Mouse (Mus musculus) layer of hippocampus, postnatal 36 days (tissue): ENCODE measurements around the gene Slc8a2. TPM values are rescaled to one million over a fixed set of nuclear protein-coding genes. Genes with fewer than 3 reads are reported as not detected.

Source experiments
- DNase-seq, 2 experiments: peaks; one replicate each; pipeline ENCODE4 v3.0.0; 2022
- total RNA-seq, 2 experiments: library from RNA; stranded (reverse); gene quantifications; 2 replicates each; pipeline ENCODE4 v1.2.3; 2021

Gene Slc8a2
- total RNA-seq, 2 experiments from 2014 or later = 286 to 292 TPM

DNA sequence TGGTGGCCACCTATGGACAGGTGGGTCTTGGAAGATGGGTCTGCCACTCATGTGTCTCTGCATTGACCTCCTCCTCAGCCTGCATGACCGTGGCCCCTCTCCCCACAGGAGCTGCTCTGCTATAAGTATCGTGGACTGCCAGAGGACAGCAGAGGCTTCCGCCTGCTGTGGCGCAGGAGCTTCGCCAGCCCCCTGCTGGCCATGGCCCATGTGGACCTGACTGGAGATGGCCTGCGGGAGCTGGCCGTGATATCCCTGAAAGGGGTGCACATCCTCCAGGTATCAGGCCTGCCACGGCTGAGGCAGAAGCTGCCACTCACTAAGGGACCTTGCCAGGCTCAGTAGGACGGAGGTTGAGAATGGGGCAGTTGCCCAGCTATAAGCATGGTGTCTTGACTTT, 3.8 kb upstream of the Slc8a2 start:
- DNase-seq = no peak

DNA sequence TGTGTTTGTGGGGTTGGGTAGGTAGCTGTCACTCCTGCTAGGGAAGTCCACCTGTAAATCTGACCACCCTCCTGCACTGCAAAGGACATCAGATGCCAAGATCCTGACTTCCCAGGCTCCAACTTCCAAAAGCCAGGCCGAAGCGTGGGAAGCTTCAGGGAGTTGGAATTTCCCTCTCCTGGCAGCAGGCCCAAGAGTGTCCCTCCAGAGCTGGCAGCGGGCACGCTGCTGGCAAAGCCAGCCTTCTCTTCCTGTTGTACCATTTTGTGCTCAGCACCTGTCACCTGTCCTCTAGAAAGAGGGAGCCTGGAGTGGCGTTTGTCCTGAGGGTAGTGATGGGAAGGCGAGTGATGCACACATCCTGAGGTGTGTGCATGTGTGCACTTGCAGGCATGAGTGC, 1.3 kb upstream of the Slc8a2 start:
- no peak for DNase-seq

DNA sequence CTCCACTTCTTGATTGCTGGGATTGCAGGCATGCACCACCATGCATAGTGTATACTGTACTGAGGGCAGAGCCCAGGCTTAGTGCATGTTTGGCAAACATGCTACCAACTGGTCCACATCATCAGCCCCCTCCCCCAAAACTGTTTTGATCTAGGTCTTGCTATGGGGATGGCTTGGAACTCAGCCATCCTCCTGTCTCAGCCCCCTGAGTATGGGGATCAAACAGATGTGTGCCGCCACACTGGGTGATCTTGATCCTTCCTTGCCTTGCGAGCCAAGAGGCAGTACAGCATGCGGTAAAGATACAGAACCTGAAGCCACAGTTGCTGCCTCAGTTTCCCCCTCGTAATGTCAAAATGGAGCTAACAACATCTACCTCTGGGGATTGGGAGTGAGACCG, 727 bp upstream of the Slc8a2 start:
- no peak for DNase-seq

DNA sequence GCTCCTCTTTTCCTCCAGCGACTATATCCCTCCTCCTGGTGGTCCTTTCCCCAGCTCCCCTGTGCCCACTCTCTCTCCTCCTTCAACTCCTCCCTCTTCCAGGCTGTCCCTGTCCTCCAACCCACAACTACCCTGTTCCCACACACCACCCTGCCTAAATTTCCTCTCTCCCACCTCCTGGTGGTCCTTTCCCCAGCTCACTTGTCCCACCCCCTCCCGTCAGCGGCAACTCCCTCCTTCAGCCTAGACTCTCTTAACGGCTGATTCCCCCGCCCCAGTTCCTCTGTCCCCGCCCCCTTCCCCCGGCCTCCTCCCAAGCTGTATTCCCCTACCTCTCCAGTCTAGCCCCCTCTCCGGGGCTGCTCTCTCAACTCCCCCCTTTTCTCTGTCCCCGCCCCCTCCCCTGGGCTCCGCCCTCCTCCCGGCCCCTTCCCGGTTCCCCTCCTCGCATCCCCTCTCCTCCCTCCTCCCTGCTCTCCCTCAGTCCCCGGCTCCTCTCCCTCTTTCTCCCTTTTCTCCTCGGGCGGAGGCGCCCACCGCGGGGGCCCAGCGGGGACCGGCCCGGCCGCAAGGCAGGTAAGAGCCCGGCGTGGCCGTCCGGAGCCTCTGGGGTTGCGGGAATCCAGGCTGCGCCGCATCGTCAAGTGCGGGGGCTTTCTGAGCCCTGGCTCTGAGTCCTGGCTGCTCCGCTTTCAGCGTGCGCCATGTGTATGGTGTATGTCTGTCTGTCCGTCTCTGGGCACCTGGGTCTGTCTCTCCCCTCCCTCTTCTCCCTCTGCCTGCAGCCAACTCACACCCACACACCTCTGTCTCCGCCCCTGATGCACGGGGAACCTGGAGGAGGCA, 443 bp downstream of the Slc8a2 start:
- peak; percentile 64 to 76 for DNase-seq

DNA sequence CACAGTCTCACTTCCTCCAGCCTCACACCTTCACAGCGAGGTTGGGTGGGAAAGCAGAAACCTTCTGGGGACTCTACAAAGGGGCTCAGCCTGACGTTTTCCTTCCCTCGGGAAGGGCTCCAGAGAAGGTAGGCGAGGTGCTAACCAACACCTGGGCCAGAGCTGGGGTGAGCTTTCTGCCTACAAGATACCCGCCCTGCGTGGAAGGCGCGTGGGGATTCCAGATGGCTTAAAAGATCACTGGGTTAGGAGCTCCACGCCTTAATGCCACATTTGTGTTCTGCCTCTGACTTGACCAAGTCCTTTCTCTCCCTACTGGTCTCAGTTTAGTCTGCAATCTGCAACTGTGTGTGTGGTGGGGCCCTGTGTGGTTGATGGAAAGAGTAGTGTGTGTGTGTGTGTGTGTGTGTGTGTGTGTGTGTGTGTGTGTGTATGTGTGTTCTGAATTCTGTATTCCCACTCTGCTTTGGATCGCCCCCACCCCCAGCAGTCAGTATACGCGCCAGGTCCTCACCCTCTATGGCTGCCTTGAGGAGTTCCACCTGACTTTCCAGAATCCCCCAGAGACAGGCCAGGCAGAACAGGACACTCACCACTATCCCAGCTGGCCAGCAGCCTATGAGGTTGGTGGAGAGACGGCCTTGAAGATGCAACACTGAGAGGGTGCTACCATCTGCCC, 1.5 kb downstream of the Slc8a2 start:
- DNase-seq = no peak

DNA sequence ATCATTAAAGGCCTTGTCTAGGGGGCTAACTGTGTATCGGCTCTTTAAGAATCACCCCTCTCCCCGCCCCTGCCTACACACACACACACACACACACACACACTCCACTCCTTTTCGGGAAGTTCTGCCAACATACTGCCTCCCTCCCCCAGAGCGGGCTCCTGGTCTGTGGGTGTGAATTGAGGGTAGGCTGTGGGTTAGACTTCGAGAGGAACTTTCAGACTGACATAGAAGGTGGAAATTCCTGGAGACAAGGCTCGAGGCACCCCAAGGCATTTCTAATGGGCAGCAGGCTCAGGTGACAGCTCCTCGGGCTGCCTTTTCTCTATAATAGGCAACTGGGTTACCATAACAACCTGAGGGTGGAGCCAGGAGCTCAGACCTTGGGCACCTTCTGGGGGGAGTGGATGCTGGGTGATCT, 2.5 kb downstream of the Slc8a2 start:
- DNase-seq = no peak

DNA sequence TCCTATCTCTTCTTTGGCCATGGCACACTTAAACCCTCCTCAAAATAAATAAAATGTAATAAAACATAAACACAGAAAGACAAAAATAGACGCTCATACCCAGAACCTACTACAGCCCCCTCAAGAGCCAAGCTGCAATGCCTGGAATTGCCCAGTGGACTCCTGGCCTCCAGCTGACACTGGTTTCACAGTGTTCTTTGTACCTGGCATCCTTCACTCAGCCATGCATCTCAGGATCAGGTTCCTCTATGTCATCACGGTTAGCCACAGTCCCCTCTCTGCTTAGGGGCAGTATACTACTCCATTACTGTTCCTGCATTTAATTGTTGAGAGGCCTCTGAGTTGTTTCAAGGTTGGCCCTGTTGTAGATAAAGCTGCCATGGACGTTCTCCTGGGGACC, 3.3 kb downstream of the Slc8a2 start:
- no peak for DNase-seq

DNA sequence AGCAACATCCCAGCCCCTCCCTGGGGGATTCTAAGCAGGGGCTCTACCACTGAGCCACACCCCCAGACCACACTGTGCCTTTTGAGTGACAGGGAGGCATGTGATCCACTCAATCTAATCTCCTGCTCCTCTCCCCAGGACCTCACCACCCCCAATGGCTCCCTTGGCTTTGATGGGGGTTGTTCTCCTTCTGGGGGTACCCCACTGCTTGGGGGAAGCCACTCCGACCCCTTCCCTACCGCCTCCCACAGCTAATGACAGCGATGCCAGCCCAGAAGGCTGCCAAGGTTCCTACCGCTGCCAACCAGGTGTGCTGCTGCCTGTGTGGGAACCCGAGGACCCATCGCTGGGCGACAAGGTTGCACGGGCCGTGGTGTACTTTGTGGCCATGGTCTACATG, 4.1 kb downstream of the Slc8a2 start:
- DNase-seq = no peak

DNA sequence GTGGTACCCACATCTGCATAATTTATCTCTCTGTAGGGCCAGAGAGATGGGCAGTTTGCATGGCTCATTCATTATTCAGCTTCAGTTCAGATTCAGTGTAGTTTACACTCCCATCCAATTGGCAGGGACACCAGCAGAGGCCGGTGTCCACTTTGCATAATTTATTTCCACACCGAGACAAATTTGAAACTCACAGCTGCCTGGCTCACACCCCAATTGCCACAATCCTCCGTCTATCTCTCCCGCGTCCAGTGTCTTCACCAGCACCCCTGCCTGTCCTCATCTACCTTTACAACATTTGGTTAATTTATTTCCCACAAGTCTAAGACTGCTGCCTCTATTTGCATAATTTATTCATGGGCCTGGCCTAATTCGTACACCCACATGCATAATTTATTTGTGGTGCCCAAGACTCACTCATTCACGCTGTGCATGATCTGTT, 5.3 kb downstream of the Slc8a2 start:
- DNase-seq = no peak

DNA sequence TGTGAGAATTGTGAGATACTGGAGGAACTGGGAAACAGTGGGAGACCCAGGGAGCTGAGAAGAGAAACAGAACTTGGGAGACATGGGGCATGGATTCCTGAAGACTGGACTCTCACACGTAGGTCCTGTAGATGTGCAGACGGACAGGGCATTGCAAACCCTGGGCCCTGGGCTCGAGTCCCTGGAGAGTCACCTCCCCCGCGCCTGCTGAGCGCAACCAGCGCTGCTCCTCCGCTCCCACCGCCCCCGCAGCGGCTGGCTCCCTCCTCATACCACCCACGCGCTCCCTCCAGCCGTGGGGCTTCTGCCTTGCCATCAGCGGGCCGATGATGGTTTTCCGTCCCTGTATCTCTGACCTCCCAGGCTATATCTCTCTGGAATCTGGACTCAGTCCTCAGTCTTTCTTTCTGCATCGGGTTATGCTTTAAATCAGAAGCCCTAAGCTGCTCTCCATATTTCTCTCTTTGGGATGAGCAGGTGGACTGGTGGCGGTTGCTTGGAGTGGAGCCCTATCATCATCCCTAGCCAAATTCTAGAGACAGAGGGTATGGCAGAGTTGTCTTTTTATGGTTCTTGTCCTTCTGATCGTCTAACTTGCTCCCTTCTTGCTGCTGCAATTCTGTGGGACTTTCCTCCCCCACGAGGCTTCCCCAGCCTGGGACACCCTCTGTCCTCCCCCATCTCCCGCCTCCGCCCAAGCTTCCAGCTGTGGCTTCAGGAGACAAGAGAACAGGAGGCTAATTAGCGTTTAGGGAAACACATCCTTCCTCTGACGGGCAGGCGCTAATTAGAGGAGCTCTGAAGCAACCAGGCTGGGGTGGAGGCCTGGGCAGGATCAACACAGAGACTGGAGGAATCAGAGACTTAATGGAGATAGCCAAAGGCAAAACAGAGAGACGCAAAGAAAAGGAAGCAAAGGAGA, 17.1 kb downstream of the Slc8a2 start:
- DNase-seq = peak; percentile 70 to 74

DNA sequence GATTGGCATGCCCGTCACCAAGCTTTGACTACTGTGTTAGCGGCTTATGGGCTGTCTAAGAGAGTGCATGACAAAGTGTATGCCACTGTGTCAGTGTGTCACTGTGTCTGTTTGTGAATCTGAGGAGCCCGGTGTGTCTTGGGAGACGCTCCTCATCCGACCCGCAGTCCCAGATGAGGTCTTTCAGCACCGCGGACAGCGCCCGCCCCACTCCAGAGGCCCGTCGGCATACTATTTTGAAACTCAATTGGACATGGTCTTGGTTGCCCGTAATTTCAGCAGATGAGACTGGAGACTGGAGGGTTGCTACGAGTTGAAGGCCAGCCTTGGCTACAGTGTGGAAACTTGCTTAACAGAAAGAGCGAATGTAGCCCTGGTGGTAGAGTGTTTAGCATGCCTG, 18.0 kb downstream of the Slc8a2 start:
- DNase-seq = no peak

DNA sequence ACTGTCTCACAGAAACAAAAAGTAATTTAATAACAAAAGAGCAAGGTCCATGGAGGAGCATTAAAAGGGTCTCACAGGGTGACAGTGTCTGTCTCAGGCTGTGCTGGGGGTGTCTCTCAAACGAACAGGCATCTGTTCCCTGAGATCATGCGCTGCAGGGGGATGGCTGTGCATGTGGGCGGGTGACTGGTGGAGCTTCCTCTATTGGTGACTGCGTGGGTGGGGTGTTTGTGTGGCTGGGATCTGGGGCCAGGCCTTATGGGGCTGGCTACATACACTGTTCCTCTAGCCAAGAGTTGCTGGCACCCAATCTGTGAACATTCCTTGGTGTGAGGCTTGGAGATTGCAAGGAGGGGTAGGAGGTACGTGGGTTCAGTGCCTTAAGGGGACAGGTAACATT, 19.6 kb downstream of the Slc8a2 start:
- DNase-seq = peak; percentile 82 to 85

DNA sequence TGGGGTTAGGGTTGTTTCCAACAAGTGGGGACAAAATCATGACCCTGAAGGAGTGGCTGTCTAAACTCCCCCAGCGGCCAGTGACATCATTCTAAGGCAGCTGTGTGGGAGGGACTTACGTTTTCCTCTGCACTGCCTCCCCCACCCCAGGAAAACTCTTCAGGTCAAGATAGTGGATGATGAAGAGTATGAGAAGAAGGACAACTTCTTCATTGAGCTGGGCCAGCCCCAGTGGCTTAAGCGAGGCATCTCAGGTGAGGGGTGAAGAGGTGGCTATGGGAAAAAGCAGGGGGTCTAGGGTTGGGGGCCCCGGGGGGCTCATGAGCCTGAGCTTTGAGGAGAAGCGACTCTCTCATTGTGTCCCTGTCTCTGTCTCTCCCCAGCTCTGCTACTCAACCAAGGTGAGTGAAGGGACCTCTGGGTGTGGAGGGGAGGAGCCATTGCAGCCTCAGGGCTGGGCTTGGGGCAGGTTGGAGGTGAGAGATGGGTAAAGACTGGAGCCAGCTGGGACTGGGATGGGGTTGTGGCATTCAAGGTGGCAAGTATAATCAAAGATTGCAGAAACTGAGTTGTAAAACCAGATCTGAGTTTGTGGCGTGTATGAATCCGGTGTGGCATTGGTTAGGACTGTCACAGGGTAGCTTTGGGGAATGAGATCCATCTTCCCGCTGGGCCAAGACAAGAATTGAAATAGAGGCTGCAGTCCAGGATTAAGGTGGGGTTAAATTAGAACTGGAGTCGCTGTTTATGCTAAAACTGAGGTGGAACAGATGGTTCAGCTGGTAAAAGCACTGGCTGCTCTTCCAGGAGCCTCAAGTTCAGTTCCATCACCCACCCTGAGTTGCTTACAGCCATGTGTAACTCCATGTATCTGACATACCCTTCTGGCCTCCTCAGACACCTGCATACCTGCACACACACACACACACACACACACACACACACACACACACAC, 20.8 kb downstream of the Slc8a2 start:
- DNase-seq = no peak

DNA sequence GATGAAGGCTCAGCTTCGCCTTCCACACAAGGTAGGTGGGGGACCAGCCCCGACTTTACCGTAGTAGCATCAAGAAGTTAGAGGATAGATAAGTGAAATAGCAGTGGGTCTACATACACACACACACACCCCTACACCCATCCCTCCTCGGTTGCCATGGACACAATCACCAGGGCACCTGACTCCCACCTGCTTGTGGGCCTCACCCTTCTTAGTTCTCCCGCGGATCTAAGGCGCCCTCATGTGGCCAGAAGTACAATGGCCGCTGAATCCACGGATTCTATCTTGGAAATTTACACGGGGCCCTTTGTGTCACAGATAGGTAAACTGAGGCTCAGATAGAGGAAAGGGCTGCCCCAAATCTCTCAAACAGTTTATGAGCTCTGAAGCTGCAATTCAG, 23.9 kb downstream of the Slc8a2 start:
- no peak for DNase-seq

DNA sequence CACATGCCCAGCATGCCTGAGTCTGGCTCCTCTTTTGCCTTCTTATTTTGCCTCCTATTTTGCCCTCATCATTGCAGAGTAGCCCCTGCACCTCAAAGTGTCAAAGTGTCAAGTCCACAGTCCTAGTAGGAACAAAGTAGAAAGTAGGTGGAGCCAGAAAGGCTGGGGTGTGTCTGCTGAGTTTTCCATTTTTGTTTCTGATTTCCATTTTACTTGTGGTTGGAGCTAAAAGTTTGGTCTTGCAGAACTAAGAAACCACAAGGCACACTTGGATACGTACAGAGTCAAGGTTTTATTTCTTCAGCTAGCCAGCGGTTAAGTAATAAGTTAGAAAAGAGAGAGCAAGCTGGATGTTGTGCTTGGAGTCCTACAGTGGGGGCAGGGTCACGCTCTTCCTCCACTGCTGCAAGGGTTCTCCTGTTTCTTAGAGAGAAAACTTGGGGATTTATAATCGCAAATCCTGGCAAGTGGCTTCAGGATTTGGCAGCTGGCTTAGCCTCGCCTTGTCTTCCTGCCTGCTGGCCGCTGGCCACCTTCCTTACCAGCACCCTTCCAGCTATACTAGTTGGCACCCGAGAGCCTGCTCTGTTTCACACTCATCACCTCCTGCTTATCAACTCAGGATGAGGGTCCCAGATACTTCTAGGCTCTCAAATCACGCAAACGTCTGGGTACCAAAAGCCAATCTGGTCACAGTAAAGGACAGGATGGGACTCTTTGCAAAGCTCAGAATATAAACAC, 25.7 kb downstream of the Slc8a2 start:
- no peak for DNase-seq

DNA sequence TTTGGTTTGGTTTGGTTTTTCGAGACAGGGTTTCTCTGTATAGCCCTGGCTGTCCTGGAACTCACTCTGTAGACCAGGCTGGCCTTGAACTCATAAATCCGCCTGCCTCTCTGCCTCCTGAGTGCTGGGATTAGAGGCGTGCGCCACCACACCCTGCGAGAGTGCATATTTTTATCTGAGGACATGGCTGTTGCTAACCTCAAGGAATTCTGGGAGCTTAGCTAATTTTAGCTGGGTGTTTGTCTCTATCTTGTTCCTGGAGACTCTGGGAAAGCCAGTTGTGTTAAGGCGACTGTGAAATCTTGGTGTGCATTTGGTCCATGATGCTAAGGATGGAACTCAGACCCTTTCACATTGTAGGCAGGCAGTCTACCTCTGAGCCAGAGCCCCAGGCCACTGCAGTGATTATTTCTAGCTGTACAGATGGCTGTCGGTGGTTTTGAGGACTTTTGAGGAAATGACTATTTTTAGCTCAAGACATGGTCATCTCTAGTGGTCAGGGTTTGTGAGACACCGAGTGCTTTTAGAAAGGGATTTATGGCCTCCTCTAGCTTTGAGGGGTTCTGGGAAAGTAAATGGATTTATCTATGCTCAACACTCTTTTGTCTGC, 26.6 kb downstream of the Slc8a2 start:
- no peak for DNase-seq

DNA sequence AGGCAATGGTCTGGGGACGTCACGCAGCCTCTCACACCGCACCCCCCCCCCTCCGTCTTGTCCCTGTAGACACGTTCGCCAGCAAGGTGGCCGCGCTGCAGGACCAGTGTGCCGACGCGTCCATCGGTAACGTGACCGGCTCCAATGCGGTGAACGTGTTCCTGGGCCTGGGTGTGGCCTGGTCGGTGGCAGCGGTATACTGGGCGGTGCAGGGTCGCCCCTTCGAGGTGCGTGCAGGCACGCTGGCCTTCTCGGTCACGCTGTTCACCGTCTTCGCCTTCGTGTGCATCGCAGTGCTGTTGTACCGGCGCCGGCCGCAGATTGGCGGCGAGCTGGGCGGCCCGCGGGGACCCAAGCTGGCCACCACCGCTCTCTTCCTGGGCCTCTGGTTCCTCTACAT, 29.1 kb downstream of the Slc8a2 start:
- DNase-seq = no peak

DNA sequence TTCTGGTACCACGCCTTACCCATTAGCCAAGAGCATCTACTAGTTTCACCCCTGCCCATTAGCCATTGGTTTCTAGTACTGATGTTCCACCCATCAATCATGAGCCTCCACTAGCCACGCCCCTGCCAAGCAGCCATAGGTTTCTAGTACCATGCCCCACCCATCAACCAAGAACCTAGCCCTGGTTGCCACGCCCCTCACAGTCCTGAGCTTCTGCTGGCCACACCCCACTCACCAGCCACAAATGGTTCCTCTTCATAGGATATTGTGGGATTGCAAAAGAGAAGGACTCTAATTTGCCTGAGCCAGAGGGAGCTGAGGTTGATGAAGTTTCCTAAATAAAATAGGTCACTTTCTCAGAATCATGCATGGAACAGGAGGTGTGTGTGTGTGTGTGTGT, 31.1 kb downstream of the Slc8a2 start:
- no peak for DNase-seq

DNA sequence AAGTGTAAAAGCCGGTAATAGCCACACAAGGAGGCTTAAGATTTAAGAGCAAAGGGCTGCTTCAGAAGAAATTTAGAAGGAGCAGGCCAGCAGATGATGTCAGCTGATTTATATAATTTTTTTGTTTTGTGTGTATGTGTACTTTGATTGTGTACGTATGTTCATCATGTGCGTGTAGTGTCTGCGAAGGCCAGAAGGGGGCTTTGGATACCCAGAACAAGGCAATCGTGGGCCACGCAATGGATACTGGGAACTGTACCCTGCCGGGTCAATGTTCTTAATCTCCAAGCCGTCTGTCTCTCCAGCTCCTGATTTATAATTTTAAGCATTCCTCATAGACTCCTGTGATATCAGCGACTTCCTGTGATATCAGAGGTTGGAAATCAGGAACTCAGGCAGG, 31.7 kb downstream of the Slc8a2 start:
- DNase-seq = no peak

DNA sequence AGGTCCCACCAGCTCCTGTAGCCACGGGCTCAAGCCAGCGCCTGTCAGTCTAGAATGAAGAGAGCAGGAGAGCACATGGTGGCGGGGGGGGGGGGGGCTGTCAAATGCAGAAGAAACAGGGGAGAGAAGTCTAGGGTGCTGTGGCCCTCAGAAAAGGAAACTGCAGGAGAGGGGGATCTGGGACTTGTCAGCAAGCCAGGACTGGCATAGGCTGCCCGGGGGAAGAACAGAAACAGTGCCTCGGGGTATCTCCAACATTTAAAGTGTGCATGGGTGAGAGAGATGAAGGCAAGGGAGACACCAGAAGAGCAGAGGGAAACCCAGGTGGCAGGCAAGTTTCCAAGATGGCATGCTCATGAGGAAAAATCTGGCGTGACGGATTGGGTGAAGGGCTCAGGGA, 32.4 kb downstream of the Slc8a2 start:
- no peak for DNase-seq

DNA sequence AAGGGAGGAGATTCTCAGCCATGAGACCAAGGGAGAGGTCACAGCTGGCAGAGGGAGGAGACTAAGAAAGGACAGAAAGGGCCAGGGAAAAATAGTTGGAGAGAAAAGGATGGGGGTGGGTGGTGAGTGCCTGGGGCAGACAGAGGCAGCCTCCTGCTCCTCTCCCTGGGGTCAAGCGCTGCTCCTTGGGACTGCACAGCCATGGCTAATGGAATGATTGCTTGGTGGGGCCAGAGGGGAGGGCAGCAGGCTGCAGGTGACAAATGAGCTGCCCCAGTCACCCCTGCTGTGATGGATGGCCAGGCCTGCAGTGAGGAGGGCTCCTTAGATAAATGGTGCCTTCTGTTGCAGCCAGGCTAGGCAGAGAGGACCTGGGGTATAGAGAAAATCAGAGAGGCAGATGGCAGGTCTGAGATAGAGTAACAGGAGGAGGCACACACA, 42.5 kb downstream of the Slc8a2 start:
- DNase-seq = no peak
